Comparison of ENCODE assay signal across 9 mouse cellular contexts in genomic region chr17:45403207-45403606, GRCm38 (mm10). TPM values are rescaled to one million over a fixed set of nuclear protein-coding genes. Genes with fewer than 3 reads are reported as not detected.
DNase-seq lines count a peak whose midpoint lies in the region; ATAC-seq lines count a peak whose summit lies in the region.
"Had no signal": no experiment of that assay in that cellular context is flagged by ENCODE, and none has a peak within 500 bp of the region (broad histone marks: within the 10 kb centered on the region; RNA-seq: fewer than 3 reads in every experiment).

No protein-coding gene starts in this region.

- H3K4me1 ChIP-seq in heart, embryonic 12.5 days (replicated peaks): peaks cover 25% of the 10 kb centered on the region

- no peaks in the 10 kb centered on the region for H3K9me3 ChIP-seq in heart, embryonic 12.5 days (replicated peaks)
- H3K9me3 ChIP-seq: embryonic facial prominence, embryonic 15.5 days had no signal

- no peaks in the 10 kb centered on the region for H3K27me3 ChIP-seq in heart, embryonic 12.5 days (replicated peaks)
- H3K27me3 ChIP-seq: embryonic facial prominence, embryonic 15.5 days had no signal

- H3K27ac ChIP-seq in heart, embryonic 12.5 days (ENCODE audit: poor library complexity, severe bottlenecking): no peak overlapping the region

- no peak overlapping the region for H3K4me3 ChIP-seq in heart, embryonic 12.5 days
- H3K4me3 ChIP-seq: embryonic facial prominence, embryonic 15.5 days had no signal

- 25% methylated on average over 3 of the region's 3 CpGs for WGBS in heart, embryonic 12.5 days

- H3K4me2 ChIP-seq in heart, embryonic 12.5 days: no peak overlapping the region
- H3K4me2 ChIP-seq: embryonic facial prominence, embryonic 15.5 days had no signal

- H3K36me3 ChIP-seq in heart, embryonic 12.5 days: peaks cover 47% of the 10 kb centered on the region

- peak; percentile 42 for DNase-seq in heart, adult 8-10 months (ENCODE audit: low spot score)
- peak; percentile 63 for DNase-seq in ES-CJ7 (ENCODE audit: low read depth, low spot score)
- peak; percentile 47 for DNase-seq in c-Kit-positive CD71-positive TER-119-positive erythroid progenitor cells, embryonic 14.5 days (ENCODE audit: low spot score)
- DNase-seq in kidney, postnatal 36 days: peak; percentile 74 to 78
- peak; percentile 68 for DNase-seq in thymus, postnatal 0 days (ENCODE audit: low spot score)

- no peak overlapping the region for H3K9ac ChIP-seq in heart, embryonic 12.5 days
- H3K9ac ChIP-seq: embryonic facial prominence, embryonic 15.5 days had no signal

- no peak for ATAC-seq in heart, embryonic 12.5 days (ENCODE audit: insufficient number of reproducible peaks, low FRiP score)
- peak; percentile 64; the same call in 1 of the 2 replicates for ATAC-seq in frontal cortex, adult (ENCODE audit: low TSS enrichment)
- peak; percentile 86 for ATAC-seq in megakaryocyte progenitor cell, adult 5-6 weeks (replicated peaks; ENCODE audit: poor library complexity)

RNA-seq across cellular contexts. Expression of gene Cdc5l, which starts 30.3 kb away (rescaled TPM):
- total RNA-seq in heart, adult 8-10 months (2022): 10 to 100 TPM; 36.1 to 40.2 (median 38.7) TPM
- polyA plus RNA-seq in heart, embryonic 12.5 days (2016; fragmentation: Nextera tagmentation; extraction: Ambion mirVana): 49.9 and 53.0 TPM in 2 replicates
- 60.9 and 69.3 TPM in 2 replicates for total RNA-seq in megakaryocyte progenitor cell, adult 5-6 weeks (2015)
- total RNA-seq in megakaryocyte progenitor cell, adult 5-6 weeks (2017): 109 and 128 TPM in 2 replicates
- 77.0 and 86.8 TPM in 2 replicates for polyA plus RNA-seq in thymus, postnatal 0 days (2015; fragmentation: Nextera tagmentation; extraction: Ambion mirVana)
